Mouse (Mus musculus) ES-Bruce4 (cell line): Measurements from ENCODE around the gene Trank1.

Experiments used
- EP300 ChIP-seq: IDR thresholded peaks from 2 replicates; pipeline ENCODE4 v1.6.1; 2011; ENCODE audit warnings: low read depth, low read length; ENCODE audit not compliant: insufficient read depth
- POLR2A ChIP-seq: IDR thresholded peaks from one replicate; pipeline ENCODE4 v1.8.1; 2011; ENCODE audit warnings: low read length; ENCODE audit not compliant: insufficient read depth

DNA sequence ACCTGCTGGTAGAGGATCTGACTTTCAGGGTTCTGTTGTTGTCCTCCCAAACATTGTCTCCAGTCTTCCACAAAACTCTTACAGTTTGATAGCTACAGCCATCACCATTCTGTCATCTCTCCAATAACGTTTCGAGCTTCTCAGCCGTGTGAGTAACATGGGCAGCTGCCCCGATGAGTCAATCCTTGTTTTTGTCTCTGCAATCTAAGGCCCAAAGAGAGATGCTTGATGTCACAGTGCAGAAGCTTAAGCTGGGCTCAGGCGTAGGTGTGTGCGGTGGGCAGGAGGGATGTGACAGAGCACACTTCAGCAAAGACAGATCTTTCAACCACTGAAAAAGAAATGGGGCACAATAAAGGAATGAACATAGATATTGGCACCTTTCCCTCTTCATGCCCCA is 7.5 kb upstream of the Trank1 start:
- no peak for TF ChIP-seq POLR2A
- TF ChIP-seq EP300: no peak
